Comparison of ENCODE assay signal across 8 mouse cellular contexts in the genomic region with DNA sequence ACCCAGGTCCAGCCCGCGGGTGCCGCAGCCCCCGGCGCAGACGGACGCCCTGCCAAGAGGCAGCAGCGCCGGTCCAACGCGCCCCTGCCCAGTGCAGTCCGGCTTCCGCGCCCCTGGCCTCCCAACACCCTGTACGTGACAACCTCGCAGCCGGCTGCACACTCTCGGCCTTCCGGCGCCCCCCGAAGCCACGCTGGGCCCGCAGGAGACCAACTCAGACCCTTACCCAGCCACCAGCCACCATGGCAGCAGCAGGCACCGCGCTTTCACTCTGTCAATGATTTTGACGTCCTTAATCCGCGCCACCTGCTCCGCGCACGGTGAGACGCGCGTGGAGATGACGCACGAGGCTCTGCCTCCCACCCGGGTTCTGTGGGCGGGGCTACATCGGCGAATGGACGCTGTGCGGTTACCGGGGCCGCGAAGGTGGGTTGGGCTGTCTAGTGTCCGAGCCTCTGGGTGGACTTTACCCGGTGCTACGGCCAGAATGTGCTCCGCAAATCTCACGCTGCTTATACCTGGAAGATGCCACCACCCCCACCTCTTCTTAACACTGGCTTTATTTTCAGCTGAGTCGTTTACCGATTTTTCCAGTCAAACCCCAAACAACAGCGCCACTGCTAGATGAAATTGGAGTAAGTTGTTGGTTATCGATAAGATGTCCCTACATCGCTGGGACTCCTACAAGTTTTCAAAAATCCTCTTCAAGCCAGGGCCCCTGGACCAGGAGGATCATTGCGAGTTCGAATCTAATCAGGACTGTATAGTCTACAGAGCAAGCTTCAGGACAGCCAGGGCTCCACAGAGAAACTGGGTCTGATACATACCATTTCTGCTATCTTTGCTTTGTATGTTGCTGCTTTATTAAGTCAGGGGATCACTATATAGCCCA. TPM values are rescaled to one million over a fixed set of nuclear protein-coding genes. Genes with fewer than 3 reads are reported as not detected.
DNase-seq lines count a peak whose midpoint lies in the region; ATAC-seq and TF ChIP-seq lines count a peak whose summit lies in the region.

A gene (minus strand): TSS at position 354 of the 892 bp plus-strand sequence.

- peak; percentile 94 for DNase-seq in ES-CJ7 (ENCODE audit: low read depth, low spot score)
- peak; percentile 93 for DNase-seq in cerebellum, adult 11 months
- DNase-seq in heart, postnatal 25 days (ENCODE audit: low spot score): peak; percentile 84
- DNase-seq in layer of hippocampus, adult 18-20 months (ENCODE audit: low spot score in 2 of 2): peak; percentile 93 to 99
- DNase-seq in lung, adult 2 months: peak; percentile 95
- peak; percentile 81 to 85 for DNase-seq in thymus, adult 18-20 months

- peaks cover 17% of the 10 kb centered on the region for H3K4me1 ChIP-seq in forebrain, embryonic 15.5 days
- H3K4me1 ChIP-seq in lung, adult 2 months (ENCODE audit: control insufficient read depth, insufficient read depth, low read length): peaks cover 8% of the 10 kb centered on the region; the same call in 1 of the 2 replicates

- peak; percentile 92 for ATAC-seq in forebrain, embryonic 15.5 days (replicated peaks)
- peak; percentile 95 for ATAC-seq in neutrophil, adult 5-6 weeks (ENCODE audit: extremely low read depth, insufficient number of reproducible peaks, low FRiP score, poor library complexity, severe bottlenecking)

- H3K9me3 ChIP-seq in forebrain, embryonic 15.5 days: no peaks in the 10 kb centered on the region

- peak; percentile 61; the same call in 1 of the 2 replicates for TF ChIP-seq POLR2A in lung, adult 2 months (IDR thresholded peaks at IDR 0.05; ENCODE audit: borderline replicate concordance, extremely low read depth, low read depth, low read length)

- peak within 1 kb of the TSS; percentile 94 for H3K4me3 ChIP-seq in forebrain, embryonic 15.5 days
- H3K4me3 ChIP-seq in lung, adult 2 months (replicated peaks; ENCODE audit: extremely low read depth, low read depth, low read length): peak within 1 kb of the TSS; percentile 94

- peak within 1 kb of the TSS; percentile 92 for H3K4me2 ChIP-seq in forebrain, embryonic 15.5 days (replicated peaks)

- intact Hi-C loops in heart, postnatal 25 days (cut with DNase I): loop anchor here (2.0 to 5.0 kb wide), 2 partner anchors 32 to 45 kb away; a partner anchor contains a TSS

- peak within 1 kb of the TSS; percentile 76 for H3K27ac ChIP-seq in forebrain, embryonic 15.5 days (replicated peaks)

- peaks cover 23% of the 10 kb centered on the region for H3K36me3 ChIP-seq in forebrain, embryonic 15.5 days

- under 1% methylated on average over 57 of the region's 57 CpGs for whole genome bisulfite sequencing in forebrain, embryonic 15.5 days
- 1% methylated on average over 57 of the region's 57 CpGs for WGBS in lung, adult 2 months

- no peaks in the 10 kb centered on the region for H3K27me3 ChIP-seq in forebrain, embryonic 15.5 days

- peak within 1 kb of the TSS; percentile 86 for H3K9ac ChIP-seq in forebrain, embryonic 15.5 days (replicated peaks)

- TF ChIP-seq CTCF in lung, adult 2 months (IDR thresholded peaks at IDR 0.05; ENCODE audit: insufficient read depth, low read length): no peak

RNA-seq across cellular contexts. Expression of the gene that starts here (rescaled TPM):
- 52.0 and 54.2 TPM in 2 replicates for polyA plus RNA-seq in forebrain, embryonic 15.5 days (2015; fragmentation: Nextera tagmentation; extraction: Ambion mirVana)
- 10 to 100 TPM; 18.7 to 20.2 TPM for total RNA-seq in heart, postnatal 25 days (2021)
- 10 to 100 TPM; 54.7 to 55.5 TPM for total RNA-seq in layer of hippocampus, adult 18-20 months (2021)
- polyA plus RNA-seq in lung, adult 2 months (2012; rRNA removed): 17.6 TPM in 2 replicates
- 19.0 and 21.6 TPM in 2 replicates for total RNA-seq in neutrophil, adult 5-6 weeks (2017)

Comparison
In these comparisons a context has a peak if more than half of its experiments do, and no peak if none do; other contexts are left out.
1. Peak in every context shown above with its lines: DNase-seq, ATAC-seq, H3K4me3 ChIP-seq and H3K27ac ChIP-seq.